Mouse (Mus musculus) bone marrow, adult 2 months (tissue): ENCODE data around the gene Zik1. TPM values are rescaled to one million over a fixed set of nuclear protein-coding genes. Genes with fewer than 3 reads are reported as not detected.
A peak's percentile ranks its signal among the peaks of the same experiment; 100 is the strongest.

ENCODE experiments used
- H3K27ac ChIP-seq: fragments of 200-500 bp; 2 replicates; pipeline ENCODE4 v1.5.1; 2012; ENCODE audit warnings: low read depth, mild to moderate bottlenecking, control low read depth, inconsistent platforms, low read length; ENCODE audit not compliant: control insufficient read depth, poor library complexity, insufficient read depth
- H3K4me1 ChIP-seq: fragments of 200-500 bp; 2 replicates; pipeline ENCODE4 v1.6.1; 2011; ENCODE audit warnings: low read length; ENCODE audit not compliant: control insufficient read depth, insufficient read depth
- H3K4me3 ChIP-seq: fragments of 200-500 bp; replicated peaks from 2 replicates; pipeline ENCODE3; 2011; ENCODE audit warnings: mild to moderate bottlenecking, low read depth, low read length, control low read depth; ENCODE audit not compliant: control insufficient read depth
- CTCF ChIP-seq: fragments of 200-500 bp; IDR thresholded peaks from 2 replicates; pipeline ENCODE4 v1.5.1; 2011; ENCODE audit warnings: low read length, control low read depth; ENCODE audit not compliant: control insufficient read depth, insufficient read depth
- POLR2A ChIP-seq: fragments of 200-500 bp; IDR thresholded peaks from 2 replicates; pipeline ENCODE4 v1.6.1; 2011; ENCODE audit warnings: low read depth, mild to moderate bottlenecking, control low read depth, low read length, borderline replicate concordance; ENCODE audit not compliant: control insufficient read depth
- WGBS: fragments of 180-500 bp; shearing (Covaris S2); methylation state at CpG from one replicate; pipeline ENCODE4 v1.1.7; 2018; 5-methylcytosine and 5-hydroxymethylcytosine counted together
- polyA plus RNA-seq: library from polyadenylated mRNA; stranded (reverse); fragments of >200 nt; gene quantifications from 2 replicates; pipeline ENCODE4 v1.2.4, GENCODE M21; 2011; ENCODE audit warnings: low replicate concordance; ENCODE audit not compliant: missing spikeins, insufficient read depth, insufficient read length

The Zik1 gene
- 0.23 and 0.47 TPM in 2 replicates for polyA plus RNA-seq

GRCm38 (mm10) chr7:10494786-10495521, at the start of gene Zik1:
Zik1 (minus strand) TSS chr7:10495394.
- Histone ChIP-seq H3K27ac (no peak within 1 kb of the TSS), H3K4me1 (no peaks in the 10 kb centered on the region; the same call in 1 of the 2 replicates), H3K4me3 (peak within 1 kb of the TSS; percentile 88)
- WGBS, result 2% methylated on average over 33 of the region's 33 CpGs
- TF ChIP-seq POLR2A (no peak), CTCF (no peak)

GRCm38 (mm10) chr7:10495578-10495977, 384 bp upstream of the Zik1 start:
- 25% methylated on average over 6 of the region's 6 CpGs for WGBS
- TF ChIP-seq POLR2A (no peak), CTCF (no peak)
- Histone ChIP-seq H3K4me1 (no peaks in the 10 kb centered on the region; the same call in 1 of the 2 replicates), H3K4me3 (no peak overlapping the region), H3K27ac (no peak overlapping the region)

- Histone ChIP-seq H3K4me1 (no peaks in the 10 kb centered on the region), H3K4me3 (no peak overlapping the region), H3K27ac (no peak overlapping the region)
- 60% methylated on average over 18 of the region's 18 CpGs for WGBS
- no peak for TF ChIP-seq CTCF
- TF ChIP-seq POLR2A, result no peak
Observed at GRCm38 (mm10) chr7:10480588-10481233, 14.5 kb downstream of the Zik1 start.

- Histone ChIP-seq H3K27ac (no peak overlapping the region), H3K4me1 (no peaks in the 10 kb centered on the region), H3K4me3 (no peak overlapping the region)
- TF ChIP-seq CTCF (no peak), POLR2A (no peak)
Observed at GRCm38 (mm10) chr7:10479813-10480212, 15.4 kb downstream of the Zik1 start.

- Histone ChIP-seq H3K4me1 (no peaks in the 10 kb centered on the region), H3K4me3 (no peak overlapping the region), H3K27ac (no peak overlapping the region)
- 59% methylated on average over 3 of the region's 3 CpGs for WGBS
- TF ChIP-seq POLR2A (no peak), CTCF (no peak)
Observed at GRCm38 (mm10) chr7:10458166-10458565, 37.0 kb downstream of the Zik1 start.

GRCm38 (mm10) chr7:10443031-10443430, 52.2 kb downstream of the Zik1 start, which contains the start of gene Vmn1r67:
Vmn1r67 (plus strand) TSS chr7:10443331.
- TF ChIP-seq CTCF (no peak), POLR2A (no peak)
- Histone ChIP-seq H3K4me1 (no peaks in the 10 kb centered on the region), H3K4me3 (no peak within 1 kb of the TSS), H3K27ac (no peak within 1 kb of the TSS)

Other genes starting within 250 kb of the Zik1 start
- gene Vmn1r66, start 217.4 kb downstream of the Zik1 start, polyA plus RNA-seq, result not detected in 2 replicates
- gene Vmn1r67, start 52.1 kb downstream of the Zik1 start, polyA plus RNA-seq, result not detected in 2 replicates
- gene Vmn1r68, start 63.1 kb upstream of the Zik1 start, polyA plus RNA-seq, result 0.50 TPM in 1 of 2 replicates, not detected in the other
- not detected in 2 replicates for gene Vmn1r69, start 118.3 kb upstream of the Zik1 start, polyA plus RNA-seq
- gene Vmn1r70, start 136.1 kb upstream of the Zik1 start, polyA plus RNA-seq, result not detected in 2 replicates
- gene Nlrp4b, start 192.4 kb upstream of the Zik1 start, polyA plus RNA-seq, result not detected in 2 replicates